Mouse (Mus musculus): ENCODE results near the gene Gm17545.
A peak's percentile ranks its signal among the peaks of the same experiment; 100 is the strongest.
"Not testable (repeated sequence)": the region's sequence is repeated elsewhere in the genome, so short reads cannot be mapped to it uniquely, and the experiment has no call there.

Gene Gm17545

DNA sequence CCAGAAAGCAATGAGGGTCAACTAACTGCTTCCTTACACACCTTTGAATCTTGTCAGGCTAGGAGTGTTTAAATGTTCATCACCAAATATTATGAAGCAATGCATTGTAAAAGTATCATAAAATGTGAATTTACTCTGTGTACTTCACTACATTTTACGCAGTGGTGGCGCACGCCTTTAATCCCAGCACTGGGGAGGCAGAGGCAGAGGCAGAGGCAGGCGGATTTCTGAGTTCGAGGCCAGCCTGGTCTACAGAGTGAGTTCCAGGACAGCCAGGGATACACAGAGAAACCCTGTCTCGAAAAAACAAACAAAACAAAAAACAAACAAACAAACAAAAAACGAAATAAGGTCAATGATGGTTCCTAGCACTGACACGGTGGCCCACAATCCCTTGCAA lies at the start of gene Gm17545:
Gene Gm17545, plus strand, starts transcription at position 301 of the 400 bp plus-strand sequence.
- not testable (repeated sequence) for DNase-seq (ENCODE audit: low spot score)

DNA sequence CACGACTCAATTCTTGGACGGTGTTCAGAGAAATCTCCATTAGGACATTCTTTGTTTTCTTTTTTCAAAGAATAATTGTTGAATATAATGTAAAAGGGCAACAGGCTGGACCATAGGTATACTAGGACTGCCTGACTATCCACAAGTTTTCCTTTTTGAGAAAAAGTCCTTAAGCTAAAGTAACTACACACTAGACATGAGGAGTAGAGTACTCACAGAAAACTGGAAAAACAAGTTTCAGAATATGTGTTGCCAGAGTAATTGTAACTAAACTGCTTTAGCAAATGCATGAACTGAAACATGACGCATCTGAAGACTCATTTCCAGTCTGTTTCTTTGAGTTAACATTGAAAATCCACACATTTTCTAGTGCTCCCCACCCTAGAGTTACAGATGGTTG lies 48.7 kb upstream of the Gm17545 start:
- DNase-seq (ENCODE audit: low spot score), result no peak

DNA sequence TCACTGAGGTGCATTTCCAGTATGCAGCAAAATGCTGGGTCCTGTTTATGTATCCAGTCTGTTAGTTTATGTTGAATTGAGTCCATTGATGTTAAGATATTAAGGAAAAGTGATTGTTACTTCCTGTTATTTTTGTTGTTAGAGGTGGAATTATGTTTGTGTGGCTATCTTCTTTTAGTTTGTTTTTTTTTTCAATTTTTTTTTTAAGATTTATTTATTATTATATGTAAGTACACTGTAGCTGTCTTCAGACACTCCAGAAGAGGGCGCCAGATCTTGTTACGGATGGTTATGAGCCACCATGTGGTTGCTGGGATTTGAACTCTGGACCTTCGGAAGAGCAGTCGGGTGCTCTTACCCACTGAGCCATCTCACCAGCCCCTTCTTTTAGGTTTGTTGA lies 46.5 kb upstream of the Gm17545 start:
- DNase-seq (ENCODE audit: low spot score), result not testable (repeated sequence)

DNA sequence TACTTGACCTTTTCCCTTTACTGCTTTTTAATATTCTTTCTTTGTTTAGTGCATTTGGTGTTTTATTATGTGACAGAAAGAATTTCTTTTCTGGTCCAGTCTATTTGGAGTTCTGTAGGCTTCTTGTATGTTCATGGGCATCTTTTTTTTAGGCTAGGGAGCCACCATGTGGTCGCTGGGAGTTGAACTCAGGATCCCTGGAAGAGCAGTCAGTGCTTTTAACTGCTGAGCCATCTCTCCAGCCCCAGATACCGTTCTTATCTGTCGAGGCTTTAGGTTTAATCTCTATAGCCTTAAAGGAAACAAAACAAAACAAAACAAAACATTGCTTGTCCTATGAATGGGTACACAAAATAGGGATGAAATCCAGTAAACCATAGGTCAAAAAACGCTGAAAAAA lies 45.7 kb upstream of the Gm17545 start:
- not testable (repeated sequence) for DNase-seq (ENCODE audit: low spot score)

DNA sequence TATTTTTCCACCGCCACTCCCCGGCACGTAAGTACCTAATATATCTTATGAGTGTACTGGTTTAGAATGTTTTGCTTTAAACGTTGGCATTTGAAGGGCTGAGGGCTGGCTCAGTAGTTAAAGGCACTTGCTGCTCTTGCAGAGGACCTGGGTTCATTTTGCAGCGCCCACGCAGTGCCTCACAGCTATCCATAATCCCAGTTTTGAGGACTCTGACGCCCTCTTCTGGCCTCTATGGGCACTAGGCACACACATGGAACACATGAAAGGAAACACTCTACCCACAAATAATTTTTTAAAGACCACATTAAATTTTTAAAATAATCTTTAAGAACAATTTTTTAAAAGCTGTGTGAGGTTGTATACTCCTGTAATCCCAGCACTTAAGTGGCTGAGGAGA lies 44.6 kb upstream of the Gm17545 start:
- no peak for DNase-seq (ENCODE audit: low spot score)

DNA sequence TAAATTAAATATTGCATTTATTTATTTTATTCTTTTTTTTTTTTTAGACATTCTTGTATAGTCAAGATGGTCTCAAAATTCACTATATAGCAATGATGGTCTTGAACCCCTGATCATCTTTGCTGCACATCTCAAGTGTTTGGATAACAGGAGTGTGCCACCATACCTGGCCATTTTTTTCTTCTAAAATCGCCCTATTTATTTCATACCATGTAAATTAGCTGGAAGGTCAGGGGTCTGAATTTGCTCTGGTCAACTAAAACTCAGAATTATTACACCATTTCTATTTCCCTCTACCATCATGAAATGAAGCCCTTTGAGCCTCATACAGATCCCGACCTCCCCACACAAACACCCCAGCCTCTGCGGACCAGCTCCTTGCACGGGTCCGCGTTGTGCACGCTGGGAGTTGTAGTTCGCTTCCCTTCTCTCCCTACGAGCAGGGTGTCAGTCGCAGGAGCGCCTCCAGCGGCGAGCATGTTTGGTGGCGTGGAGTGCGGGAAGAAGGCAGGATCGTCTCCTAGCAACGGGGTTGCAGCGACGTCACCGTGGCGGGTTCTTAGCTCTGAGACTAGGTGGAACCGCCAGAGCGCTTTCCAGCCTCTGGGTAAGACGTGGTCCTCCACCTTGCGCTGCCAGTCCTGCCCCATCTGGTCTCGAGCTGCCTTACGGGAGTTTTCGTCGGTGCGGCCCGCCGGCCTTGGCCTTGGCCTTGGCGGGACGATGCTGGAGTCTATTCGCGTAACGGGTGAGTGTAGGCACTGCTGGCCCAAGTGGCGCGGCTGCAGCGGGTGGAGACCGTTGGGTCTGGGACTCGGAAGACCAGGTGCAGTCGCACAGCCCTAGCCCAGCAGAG lies 42.9 kb upstream of the Gm17545 start, which contains the start of gene 9530077C05Rik:
Gene 9530077C05Rik, plus strand, starts transcription at position 512 of the 856 bp plus-strand sequence.
- DNase-seq (ENCODE audit: low spot score), result peak; percentile 88

DNA sequence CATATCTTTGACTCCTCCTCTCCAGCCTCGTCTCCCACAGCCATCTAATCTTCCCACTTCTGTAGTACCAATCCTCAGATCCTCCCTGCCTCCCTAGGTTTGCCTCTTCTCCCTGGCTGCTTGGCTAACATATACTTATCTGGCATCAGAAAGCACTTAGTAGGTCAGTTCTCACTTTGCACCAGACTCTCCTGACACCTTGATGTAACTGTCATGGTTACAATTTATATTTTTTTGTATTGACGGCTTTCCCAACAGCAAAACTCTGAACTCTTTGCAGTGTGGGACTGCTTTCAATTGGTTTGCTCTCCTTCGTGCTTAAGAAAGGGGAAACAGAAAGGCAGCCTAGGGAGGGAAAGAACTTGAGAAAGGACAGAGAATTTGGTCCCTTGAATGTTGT lies 37.9 kb upstream of the Gm17545 start:
- DNase-seq (ENCODE audit: low spot score), result no peak

DNA sequence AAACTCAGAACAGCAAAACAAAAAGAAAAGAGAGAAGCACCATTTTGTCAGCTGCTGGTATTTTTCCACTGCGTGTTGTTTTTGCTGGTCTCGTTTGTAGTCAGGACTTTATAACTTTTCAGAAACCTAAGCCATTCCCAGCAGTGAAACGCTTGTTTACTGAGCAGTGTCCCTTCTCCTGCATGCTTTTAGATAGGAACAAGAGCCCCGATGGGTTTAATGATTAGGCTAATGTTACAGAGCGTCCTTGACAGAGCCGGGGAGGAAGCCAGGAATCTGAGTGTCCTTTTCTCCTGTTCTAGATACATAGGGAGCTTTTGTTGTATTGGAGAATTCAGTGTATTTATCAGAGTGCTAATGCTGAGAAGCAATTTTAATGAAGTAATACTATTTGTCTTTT lies 36.5 kb upstream of the Gm17545 start:
- DNase-seq (ENCODE audit: low spot score), result no peak

DNA sequence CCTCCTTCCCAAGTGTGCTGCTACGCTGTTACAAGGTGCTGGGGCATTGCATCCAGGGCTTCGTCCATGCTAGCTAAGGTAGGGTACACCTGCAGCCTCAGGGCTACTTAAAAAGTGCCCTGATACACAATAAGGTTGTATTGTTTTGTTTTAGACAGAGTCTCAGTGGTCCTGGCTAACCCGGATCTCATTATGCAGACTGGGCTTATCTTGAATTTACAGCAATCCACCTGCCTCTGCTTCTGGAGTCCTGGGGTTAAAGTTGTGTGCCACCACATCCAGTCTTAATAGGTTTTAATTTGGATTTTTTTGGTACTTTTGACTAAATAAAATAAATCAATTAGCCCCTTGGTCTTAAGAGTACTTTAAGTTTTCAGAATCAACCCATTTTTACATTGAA lies 34.2 kb upstream of the Gm17545 start:
- DNase-seq (ENCODE audit: low spot score), result no peak

DNA sequence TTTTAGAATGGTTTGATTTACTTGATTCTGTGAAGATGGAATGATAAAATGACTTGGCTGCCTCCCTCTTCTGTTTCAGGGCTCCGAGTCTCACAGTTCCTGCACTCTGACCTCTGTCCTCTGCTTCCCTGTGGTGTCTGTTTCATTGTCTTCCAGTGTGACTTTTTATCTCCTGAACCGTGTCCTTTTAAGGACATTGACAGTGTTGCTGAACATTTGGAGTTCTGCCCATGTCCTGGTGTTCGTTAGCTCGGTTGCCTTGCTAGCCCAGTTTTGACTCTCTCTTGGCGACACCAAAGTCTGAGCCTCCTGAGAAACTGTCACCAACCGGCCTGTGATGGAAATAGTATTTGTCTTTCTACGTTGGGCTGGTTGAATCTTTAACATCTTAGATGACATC lies 33.6 kb upstream of the Gm17545 start:
- no peak for DNase-seq (ENCODE audit: low spot score)

DNA sequence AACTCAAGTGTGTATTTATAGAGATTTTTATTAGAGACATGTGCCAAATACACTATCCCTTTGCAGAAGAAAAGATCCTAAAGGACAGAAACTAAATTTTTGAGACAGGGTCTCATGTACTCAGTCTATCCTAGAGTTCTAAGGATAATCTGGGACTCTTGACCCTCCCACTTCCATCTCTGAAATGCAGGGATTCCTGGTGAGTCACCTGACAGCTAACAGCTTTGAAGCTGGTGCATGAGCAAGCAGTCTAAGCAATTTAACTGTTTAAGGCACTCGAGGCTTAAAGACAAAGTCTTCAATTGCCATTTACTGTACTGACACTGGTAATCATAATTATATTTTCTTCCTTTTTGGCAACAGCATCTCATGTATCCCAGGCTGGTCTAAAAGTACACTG lies 31.5 kb upstream of the Gm17545 start:
- no peak for DNase-seq (ENCODE audit: low spot score)

DNA sequence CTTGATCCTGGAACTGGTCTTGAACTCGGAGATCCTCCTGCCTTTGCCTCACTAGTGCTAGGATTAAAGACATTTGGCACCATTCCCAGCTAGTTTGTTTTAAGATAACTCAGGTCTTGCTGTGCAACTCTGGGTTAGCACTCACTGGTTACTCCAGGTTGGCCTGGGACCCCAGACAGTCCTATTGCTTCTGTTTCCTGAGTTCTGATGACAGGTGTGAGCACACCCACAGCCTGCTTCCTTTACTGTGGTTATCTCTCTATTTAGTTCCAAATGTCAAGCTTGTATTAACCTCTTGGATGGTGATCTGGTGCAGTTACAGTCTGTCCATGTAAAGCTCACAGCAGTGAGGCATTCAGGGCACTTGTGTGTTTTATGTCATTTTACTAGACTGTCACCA lies 30.6 kb upstream of the Gm17545 start:
- DNase-seq (ENCODE audit: low spot score), result no peak

DNA sequence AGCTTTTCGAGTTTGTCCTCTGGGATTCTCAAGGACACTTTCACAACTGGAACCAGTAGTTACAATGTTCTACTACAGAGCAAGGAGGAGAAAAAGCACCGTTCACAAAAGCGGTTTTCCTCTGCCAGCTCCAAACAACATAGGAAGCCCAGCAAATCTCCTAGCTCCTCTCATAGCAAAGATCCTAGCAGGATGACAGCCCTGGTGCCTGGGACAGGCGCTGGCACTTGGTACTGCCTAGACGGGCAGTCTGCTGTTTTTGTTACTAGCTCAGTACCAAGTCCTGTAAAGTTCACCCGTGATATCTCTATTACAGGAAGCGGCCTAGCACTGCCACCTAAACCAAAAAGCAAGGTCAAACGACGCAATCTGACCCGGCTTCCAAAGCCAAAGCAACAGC lies 29.9 kb upstream of the Gm17545 start:
- no peak for DNase-seq (ENCODE audit: low spot score)

DNA sequence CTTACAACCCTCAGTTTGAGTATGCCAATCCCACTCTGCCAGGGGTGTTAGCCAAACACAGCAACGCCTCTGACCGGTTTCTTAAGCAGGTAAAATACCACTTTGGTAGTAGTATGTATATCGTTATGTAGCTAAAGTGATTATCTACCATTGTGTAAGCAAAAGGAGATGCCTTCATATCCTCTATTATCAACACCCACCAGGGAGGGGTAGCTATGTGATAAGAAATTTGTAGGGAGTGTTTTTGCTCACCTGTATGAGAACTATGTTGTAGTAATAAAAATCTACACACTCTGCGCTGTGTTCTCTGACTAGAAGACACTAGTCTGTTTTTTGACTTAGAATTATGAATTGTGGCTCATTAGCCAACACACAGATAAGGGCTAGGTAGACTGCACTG lies 29.4 kb upstream of the Gm17545 start:
- no peak for DNase-seq (ENCODE audit: low spot score)

DNA sequence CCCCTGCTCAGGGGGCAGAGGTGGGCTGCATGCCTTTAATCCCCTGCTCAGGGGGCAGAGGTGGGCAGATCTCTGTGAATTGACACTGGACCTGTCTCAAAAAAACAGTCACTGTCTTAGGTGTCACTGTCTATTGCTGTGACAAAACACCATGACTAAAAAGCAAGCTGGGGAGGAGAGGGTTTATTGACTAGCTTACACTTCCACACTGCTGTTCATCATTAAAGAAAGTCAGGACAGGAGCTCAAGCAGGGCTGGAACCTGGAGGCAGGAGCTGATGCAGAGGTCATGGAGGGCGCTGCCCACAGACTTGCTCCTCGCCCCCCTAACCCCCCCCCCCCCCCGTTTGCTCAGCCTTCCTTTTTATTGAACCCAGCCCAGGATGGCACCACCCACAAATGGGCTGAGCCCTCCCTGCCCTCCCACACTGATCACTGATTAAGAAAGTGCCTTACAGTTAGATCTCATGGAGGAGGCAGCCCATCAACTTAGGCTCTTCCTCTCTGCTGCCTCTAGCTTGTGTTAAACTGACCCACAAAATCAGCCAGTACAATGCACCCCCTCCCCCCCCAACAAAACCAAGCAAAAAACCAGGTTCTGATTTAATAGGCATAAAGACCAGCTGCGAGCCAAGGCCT lies 25.9 kb upstream of the Gm17545 start:
- DNase-seq (ENCODE audit: low spot score), result no peak

DNA sequence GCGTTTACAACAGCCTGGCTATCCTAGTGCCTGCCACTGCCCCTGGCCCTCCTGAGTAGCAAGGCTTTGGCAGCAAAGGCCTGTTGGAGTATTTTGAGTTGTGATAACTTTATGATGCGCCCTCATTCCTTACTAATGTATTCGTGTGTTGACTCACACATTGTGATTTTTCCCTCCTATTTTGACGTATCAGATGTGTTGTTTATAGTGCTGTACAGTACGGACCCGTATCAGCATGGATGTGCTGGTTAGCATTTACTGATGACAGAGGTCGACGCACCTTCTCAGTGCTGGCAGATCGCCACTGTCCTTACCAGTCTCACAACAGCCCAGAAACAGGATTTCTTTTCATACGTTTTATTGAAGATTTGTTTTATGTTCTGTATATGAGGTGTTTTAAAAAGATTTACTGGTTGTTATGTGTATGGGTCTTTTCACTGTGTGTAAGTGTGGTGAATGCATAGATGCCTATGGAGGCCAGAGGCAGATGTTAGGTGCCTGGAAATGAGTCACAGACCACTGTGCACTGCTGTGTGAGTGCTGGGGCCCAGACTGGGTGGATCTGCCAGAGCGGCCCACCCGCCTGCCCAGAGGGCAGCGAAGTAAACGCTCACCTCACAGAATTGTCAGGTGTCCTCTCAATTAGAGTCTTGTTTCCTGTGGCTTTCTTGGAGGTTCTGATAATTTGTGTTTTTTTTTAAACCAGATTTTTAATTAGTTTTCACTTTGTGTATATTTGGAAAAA lies 25.3 kb upstream of the Gm17545 start:
- no peak for DNase-seq (ENCODE audit: low spot score)

DNA sequence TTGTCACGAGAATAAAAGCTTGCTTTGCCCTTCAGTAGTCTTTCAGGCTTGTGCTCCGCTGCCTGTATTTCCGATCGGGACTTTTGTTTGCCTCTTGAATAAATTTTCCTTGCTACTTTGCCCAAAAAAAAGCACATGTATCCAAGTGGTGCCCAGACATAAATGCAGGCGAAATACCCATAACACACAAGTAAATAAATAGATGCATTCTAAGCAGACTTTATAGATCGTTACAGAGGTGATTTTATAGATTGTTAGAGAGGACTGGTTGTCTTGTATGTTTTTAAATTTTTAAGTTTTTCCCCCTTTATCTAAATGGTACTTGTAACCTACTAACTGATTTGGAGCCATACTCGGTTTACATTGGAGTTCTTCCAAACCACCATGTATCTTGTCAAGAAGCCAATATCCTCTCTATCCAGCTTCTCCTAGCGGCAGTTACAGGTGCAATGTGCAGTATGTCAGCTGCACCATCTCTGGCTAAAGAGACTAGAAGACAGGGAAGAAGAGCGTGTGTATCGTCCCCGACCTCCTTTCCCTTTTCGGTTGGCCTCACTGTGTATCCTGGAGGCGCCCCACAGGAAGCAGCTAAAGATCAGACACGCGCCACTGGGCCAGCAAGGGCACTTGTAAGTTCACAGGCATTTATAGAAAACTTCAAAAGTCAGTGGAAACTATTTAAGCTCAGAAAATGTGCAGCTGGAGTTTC lies 24.4 kb upstream of the Gm17545 start:
- DNase-seq (ENCODE audit: low spot score), result no peak

DNA sequence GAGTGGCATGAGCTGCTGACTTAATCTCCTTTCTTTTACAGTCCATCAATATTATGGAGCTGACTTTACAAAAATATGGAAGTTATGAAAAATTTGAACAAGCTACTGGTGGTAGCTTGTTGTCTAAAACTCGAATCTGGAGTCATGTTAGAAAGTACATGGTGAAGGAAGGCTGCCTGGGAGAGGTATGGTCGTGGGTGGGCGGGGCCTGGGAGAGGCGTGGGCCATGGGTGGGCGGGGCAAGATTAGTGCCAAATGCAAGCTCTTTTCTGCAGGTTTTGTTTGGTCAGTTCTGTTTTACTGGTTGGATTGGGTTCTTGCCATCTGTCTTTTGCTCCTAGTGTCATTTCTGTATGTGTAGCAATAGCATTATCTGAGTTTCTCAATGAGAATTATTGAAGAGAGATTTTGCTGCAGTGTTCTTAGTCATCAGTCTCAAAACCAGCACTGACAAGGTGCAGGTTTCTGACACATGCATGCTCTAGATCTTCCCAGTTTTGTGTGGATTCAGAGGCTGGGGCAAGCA lies 23.7 kb upstream of the Gm17545 start:
- no peak for DNase-seq (ENCODE audit: low spot score)

DNA sequence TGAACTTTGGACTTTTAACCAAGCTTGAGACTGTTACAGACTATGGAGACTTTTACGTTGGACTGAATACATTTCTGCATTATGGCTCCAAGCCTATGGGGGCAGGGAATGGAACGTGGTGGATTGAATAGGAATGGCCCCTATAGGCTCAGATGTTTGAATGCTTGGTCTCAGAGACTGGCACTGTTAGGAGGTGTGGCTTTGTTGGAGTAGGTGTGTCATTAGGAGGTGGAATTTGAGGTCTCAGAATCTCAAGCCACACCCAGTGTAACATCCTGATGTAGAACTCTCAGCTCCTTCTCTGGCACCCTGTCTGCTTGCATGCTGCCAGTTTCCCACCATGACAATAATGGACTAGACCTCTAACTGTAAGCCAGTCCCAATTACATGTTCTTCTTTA lies 20.9 kb upstream of the Gm17545 start:
- DNase-seq (ENCODE audit: low spot score), result no peak

DNA sequence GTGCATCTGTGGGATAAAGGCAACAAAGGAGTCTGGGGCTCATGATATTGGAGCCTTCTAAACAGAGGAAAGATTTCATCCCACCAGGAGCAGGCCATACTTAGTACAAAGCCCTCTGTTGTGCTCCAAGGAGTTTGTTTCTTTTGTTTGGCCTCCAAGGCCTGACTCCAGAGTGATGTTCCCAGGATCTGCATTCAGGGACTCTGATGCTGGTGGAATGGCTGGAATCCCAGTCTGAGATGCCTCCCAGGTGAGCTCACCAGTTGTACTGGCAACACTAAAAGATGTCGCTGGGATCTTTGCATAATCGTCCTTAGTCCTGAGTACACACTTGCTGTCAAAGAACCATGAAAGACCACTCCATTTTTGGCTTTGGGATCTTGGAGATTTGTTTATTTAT lies 20.0 kb upstream of the Gm17545 start:
- no peak for DNase-seq (ENCODE audit: low spot score)

DNA sequence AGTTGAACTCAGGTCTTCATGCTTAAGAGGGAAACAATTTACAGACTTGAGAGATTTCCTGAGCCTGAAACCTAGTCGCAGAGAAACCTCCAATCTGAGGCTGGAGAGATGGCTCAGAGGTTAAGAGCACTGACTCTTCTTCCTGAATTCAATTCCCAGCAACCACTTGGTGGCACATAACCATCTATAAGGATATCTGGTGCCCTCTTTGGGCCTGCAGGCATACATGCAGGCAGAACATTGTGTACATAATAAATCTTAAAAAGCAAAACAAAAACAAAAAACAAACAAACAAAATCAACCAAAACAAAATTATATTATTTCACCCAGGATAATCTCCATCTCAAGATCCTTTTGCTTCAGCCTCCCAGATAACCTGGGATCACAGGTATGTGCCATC lies 15.3 kb upstream of the Gm17545 start:
- no peak for DNase-seq (ENCODE audit: low spot score)

DNA sequence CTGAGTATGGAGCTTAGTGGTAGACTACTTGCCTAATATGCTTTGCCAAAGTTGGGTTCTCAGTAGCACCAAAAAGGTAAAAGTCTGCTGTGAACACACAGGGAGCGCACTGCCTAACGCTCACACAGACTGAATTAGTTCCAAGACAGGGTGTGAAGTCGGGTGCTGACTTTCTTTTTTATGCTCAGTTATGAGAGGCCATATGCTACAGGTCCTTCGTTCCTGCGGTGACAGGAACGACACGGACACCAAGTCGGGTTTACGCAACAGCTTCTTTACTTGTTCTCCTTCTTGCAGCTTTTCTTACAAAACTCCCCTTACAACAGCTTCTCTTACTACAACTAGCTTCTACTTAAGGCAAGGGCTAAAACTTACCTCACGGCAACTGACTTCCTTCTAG lies 10.9 kb upstream of the Gm17545 start:
- DNase-seq (ENCODE audit: low spot score), result no peak

Measured in urinary bladder, postnatal 25 days (tissue).